Mouse (Mus musculus): ENCODE data around the gene Styk1.

The Styk1 gene

DNA sequence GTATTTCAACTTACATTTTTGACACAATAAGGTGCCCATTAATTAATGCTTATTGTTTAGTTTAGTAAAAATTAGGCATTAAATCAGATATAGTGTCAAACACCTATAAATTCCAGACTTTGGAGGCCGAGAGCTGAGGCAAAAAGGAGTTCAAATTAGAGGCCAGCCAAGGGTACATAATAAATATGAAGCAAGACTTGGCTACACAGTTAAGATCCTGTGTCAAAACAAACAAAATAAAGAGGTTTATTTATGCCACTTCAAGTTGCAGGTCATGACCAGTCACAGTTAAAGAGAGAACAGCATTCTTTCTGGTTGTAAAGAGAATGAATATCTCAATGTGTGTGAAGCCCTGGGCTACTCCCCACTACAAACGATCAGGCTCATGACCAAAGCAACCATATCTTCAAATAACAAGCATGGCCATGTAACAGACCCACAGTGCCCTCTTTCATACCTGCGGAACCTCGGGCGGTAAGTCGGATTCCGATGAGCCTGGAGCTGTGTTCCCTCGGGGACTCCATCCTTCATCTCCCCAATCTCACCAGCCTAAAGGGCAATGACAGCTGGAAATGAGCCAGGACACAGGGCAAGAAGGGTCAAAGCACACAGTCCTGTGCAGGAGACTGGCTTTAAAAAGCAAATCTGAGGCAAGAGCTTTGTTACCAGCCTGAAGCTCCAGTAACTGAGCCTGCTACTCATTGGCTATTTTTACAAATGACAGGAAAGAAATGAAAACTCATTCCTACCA, 16.6 kb upstream of the Styk1 start:
- no peak for DNase-seq (ENCODE audit: low spot score in 2 of 2)

GRCm38 (mm10) chr6:131367101-131367500, 13.7 kb upstream of the Styk1 start:
- DNase-seq (ENCODE audit: low spot score in 2 of 2): no peak

GRCm38 (mm10) chr6:131364353-131364752, 11.0 kb upstream of the Styk1 start:
- no peak for DNase-seq (ENCODE audit: low spot score in 2 of 2)

DNA sequence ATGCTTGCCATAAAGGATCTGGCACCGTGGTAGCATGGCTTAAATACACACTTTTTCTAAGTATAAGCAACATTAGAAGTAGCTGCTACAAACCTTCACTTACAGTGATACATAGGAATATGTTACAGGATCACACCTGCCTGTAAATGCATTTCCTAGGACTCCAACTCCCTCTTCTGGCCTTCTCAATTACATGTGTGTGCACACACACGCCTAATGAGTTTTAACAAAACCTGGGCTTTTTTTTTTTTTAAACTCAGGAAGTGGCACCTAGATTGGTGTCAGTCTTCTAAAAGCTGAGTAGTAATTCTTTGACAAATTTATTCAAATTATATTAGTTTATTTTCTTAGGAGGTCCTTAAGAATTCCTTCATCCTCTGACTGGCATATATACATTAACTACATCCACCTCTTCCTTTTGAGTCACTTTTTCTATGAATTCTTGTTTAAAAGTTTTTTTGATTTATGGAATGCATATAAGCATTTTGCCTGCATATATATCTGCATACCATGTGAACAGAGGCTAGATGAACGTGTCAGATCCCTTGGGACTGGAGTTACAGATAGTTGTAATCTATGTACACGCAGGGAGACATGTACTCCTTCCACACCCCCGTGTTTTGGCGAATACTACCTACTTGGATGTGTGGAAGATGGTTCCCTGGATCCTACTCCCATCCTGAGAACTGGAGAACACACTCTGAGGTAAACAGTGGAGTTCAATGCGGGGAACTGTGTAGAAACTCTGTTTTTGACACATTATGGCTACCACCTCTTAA, 9.8 kb upstream of the Styk1 start:
- no peak for DNase-seq (ENCODE audit: low spot score in 2 of 2)

GRCm38 (mm10) chr6:131360693-131361092, 7.3 kb upstream of the Styk1 start:
- DNase-seq (ENCODE audit: low spot score in 2 of 2): no peak

- no peak for DNase-seq (ENCODE audit: low spot score in 2 of 2)
Observed at GRCm38 (mm10) chr6:131359543-131359942, 6.1 kb upstream of the Styk1 start.

DNA sequence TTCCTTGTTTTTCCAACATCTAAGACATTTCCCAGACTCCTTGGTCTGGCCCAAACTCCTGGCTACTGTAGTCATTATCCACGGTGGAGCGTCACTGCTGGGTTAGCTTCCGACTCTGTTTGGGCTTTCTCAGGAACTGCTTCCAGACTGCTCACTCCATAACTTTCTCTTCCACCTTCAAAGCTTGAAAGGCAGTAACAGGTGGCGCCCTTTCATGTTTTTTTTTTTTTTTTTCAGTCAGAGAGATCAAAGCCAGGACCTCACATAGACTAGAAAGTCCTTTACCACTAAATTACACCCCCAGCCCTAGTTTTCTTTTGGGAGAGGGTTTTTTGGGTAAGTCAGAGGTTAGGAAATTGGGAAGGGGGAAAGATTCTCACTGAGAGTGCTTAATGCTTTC, 1.5 kb upstream of the Styk1 start:
- no peak for DNase-seq (ENCODE audit: low spot score in 2 of 2)

GRCm38 (mm10) chr6:131347026-131347425, 6.4 kb downstream of the Styk1 start:
- no peak for DNase-seq (ENCODE audit: low spot score in 2 of 2)

DNA sequence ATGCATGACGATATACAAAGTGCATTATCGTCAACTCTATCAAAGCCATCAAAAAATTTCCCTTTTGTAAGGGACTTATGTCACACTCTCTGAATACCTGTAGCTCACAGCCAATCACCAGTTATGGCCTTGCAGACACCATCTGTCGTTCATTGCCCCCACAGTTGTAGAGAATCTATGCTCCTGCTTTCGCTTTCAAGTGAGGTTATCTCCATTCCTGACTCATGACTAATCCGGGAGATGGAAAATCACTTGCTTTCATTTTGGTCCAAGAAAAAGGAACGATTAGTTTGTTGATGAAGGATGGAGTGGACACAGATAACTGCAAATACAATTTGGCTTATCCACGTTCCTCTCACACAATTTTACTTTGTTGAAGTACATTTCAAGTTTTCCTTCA, 9.1 kb downstream of the Styk1 start:
- DNase-seq (ENCODE audit: low spot score in 2 of 2): no peak

GRCm38 (mm10) chr6:131340082-131340481, 13.3 kb downstream of the Styk1 start:
- no peak for DNase-seq (ENCODE audit: low spot score in 2 of 2)

GRCm38 (mm10) chr6:131339309-131339708, 14.1 kb downstream of the Styk1 start:
- DNase-seq (ENCODE audit: low spot score in 2 of 2): no peak

DNA sequence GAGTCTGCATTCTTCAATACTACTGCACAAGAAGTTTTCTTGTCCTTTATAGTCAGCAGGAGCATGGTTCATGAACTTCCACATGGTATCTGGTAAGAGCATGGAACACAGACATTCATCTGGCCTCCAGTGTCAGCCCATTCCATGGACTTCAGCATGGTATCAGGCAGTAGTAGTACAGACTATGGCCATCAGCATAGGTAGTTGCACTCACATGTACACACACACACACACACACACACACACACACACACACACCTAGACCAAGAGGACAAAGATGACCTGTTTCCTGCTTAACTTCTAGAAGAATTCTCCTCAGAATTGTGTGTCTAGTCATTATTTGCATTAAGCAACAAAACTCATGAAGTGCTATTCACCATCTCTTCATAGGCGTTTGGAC, 14.6 kb downstream of the Styk1 start:
- no peak for DNase-seq (ENCODE audit: low spot score in 2 of 2)

GRCm38 (mm10) chr6:131327076-131327475, 26.3 kb downstream of the Styk1 start:
- no peak for DNase-seq (ENCODE audit: low spot score in 2 of 2)

GRCm38 (mm10) chr6:131321854-131322639, 31.4 kb downstream of the Styk1 start:
- DNase-seq (ENCODE audit: low spot score in 2 of 2): no peak

- DNase-seq (ENCODE audit: low spot score in 2 of 2): no peak
Observed at GRCm38 (mm10) chr6:131316155-131317101, 37.0 kb downstream of the Styk1 start.

GRCm38 (mm10) chr6:131308031-131308430, 45.4 kb downstream of the Styk1 start:
- DNase-seq (ENCODE audit: low spot score in 2 of 2): no peak

- DNase-seq (ENCODE audit: low spot score in 2 of 2): no peak
Observed at GRCm38 (mm10) chr6:131304776-131305175, 48.6 kb downstream of the Styk1 start.

DNA sequence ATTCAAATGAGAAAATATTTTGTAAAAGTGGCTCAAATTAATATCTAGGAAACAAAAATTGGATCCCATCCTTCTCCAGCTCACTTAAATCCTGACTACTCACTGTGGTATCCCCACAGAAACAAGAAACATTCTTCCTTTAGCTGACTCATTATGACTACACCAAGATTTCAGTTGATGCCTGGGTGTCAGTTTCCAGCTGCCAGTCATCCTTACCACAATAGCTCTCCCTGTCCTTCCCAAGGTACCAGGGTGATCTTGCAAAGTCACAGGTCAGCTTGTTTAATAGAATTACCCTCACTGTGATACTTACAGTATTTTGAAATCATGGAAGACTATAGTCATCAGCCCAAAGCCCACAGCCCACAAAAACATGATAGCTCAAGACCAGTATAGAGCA, 54.9 kb downstream of the Styk1 start:
- no peak for DNase-seq (ENCODE audit: low spot score in 2 of 2)

DNA sequence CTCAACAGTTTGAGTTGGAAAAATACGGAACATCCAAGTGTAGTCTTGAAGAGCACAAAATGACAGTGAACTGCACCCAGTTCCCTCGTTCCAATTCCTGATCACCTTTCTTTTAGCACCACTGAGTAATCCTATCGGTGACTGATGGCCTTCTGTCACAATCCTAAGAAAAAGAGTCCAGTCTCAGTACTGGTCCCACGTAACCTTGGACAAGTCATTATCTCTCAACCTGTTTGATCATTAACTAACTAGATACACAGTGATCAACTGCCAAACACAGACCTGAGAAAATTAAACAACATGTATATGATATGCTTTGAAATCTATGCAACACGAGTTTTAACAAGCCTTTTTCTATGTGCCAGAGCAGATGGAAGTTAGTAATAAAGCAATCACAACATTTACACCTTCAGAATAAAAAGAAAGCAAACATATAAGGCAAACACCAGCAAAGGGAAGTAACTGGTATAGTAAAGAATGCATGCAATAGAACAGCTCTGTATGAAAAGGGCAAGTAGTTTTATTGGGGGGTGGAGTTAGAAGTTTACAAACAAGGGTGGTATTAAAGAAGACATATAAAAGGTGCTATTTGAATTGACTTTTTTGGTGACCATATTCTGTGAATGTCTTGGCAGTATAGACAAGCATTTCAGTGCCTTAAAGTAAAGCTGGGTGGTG, 58.8 kb downstream of the Styk1 start:
- DNase-seq (ENCODE audit: low spot score in 2 of 2): no peak

- no peak for DNase-seq (ENCODE audit: low spot score in 2 of 2)
Observed at GRCm38 (mm10) chr6:131293916-131294315, 59.5 kb downstream of the Styk1 start.
